Mouse (Mus musculus) urinary bladder, adult 2 months (tissue): Measurements from ENCODE around the gene Mxd1. TPM values are rescaled to one million over a fixed set of nuclear protein-coding genes. Genes with fewer than 3 reads are reported as not detected.
A peak's percentile ranks its signal among the peaks of the same experiment; 100 is the strongest.

ENCODE experiments used
- DNase-seq: peaks from one replicate; pipeline ENCODE4 v3.0.0; 2022; ENCODE audit warnings: low spot score
- polyA plus RNA-seq: library from polyadenylated mRNA; depleted of rRNA; stranded (reverse); fragments of >200 nt; gene quantifications from 2 replicates; pipeline ENCODE4 v1.2.3, GENCODE M21; 2012; rRNA removed

The Mxd1 gene
- polyA plus RNA-seq, 1 experiment: 9.0 TPM

DNA sequence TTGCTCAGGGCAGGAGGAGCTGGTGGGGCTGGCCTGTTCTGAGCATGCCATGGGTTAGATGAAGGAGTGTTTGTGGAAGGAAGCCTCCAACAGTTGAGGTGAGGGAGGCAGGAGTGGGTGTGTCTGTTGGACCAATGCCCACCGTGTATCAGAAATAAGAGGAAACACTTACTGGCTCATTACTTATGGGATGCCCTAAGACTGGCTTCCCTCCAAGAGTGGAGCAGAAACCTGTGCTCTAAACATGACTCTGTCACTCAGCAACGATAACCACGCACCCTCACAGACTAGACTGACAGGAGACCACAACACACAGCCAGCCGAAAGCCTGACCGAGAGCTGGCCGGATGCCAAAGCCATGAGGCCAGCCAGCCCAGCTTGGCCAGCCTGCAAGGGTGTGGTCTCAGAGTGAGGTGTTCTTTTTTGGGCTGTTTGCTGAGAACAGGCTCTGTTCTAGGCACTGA is 69.0 kb downstream of the Mxd1 start:
- DNase-seq: peak; percentile 56

DNA sequence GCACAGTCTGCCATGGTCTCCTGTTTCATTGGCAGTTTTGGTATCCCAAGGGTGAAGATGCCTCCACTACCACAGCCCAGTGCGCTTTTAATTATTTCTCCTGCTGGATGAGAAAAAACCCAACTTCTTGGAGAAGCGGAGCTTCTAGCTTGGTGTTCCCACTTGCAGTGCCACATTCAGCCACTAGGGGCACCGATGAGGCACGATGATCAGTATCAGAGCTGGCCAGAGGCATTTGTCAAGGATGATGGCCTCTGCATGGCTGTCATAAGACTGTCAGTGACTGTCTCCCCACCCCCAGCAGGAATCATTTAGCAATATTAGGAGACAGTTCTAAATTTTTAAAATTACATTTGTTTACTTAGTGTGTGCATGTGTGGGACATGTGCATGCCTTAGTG is 69.8 kb downstream of the Mxd1 start:
- DNase-seq: peak; percentile 60

DNA sequence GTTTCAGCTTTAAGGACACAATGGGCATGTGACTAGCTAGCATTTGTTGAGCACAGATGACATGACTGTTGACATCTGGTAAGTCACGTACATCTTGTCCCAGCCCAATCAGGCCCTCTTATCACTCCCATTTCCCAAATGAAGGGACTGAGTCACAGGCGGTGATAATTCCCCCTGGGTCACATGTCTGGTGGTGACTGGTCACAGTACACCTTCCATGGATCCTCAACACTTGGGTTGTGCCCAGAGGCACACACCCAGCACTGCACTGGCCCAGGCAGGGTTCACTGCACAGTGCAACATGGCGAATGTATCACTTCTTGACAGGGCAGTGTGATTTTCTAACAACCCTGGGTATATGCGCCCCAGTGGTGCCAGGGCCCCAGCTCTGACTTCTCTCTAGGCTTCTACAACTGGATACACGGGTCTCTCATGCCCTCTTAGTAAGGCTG is 70.2 kb downstream of the Mxd1 start:
- DNase-seq: no peak

Other genes with a start within 250 kb of the Mxd1 start
- gene Gm44790, start 242.5 kb downstream of the Mxd1 start, polyA plus RNA-seq: 0.28 and 1.0 TPM in 2 replicates
- gene C87436, start 230.8 kb downstream of the Mxd1 start, polyA plus RNA-seq: 24.6 and 28.2 TPM in 2 replicates
- gene Pcbp1, start 142.8 kb downstream of the Mxd1 start, polyA plus RNA-seq: 153 and 183 TPM in 2 replicates
- gene Asprv1, start 41.0 kb downstream of the Mxd1 start, polyA plus RNA-seq: 0.39 and 0.56 TPM in 2 replicates
- 60.5 and 65.3 TPM in 2 replicates for gene Snrnp27, start 15.4 kb upstream of the Mxd1 start, polyA plus RNA-seq
- 16.5 TPM in 2 replicates for gene Gmcl1, start 64.2 kb upstream of the Mxd1 start, polyA plus RNA-seq
- gene Anxa4, start 124.4 kb upstream of the Mxd1 start, polyA plus RNA-seq: 134 and 144 TPM in 2 replicates
- 21.2 and 21.9 TPM in 2 replicates for gene Aak1, start 180.4 kb upstream of the Mxd1 start, polyA plus RNA-seq